Mouse (Mus musculus): Measurements from ENCODE around the gene Pdzd2.

GRCm38 (mm10) chr15:12320441-12321090, 419.2 kb downstream of the Pdzd2 start:
- no peak for TF ChIP-seq POLR2A (IDR thresholded peaks at IDR 0.05; ENCODE audit: low read depth, low read length)
- TF ChIP-seq CTCF (IDR thresholded peaks at IDR 0.05; ENCODE audit: borderline replicate concordance, insufficient read depth, low read length) = no peak

All from embryonic fibroblast, embryonic 13.5 days (primary cell).